Mouse (Mus musculus) hindbrain, embryonic 14.5 days (tissue): ENCODE measurements around the gene Olfr1299. TPM values are rescaled to one million over a fixed set of nuclear protein-coding genes. Genes with fewer than 3 reads are reported as not detected.

Experiments used
- ATAC-seq: fragments of 200-750 bp; cut with Nextera tagmentation; 2 replicates; pipeline ENCODE4 v1.8.0; 2017; ENCODE audit warnings: moderate number of reproducible peaks, mild to moderate bottlenecking, moderate TSS enrichment, moderate library complexity; ENCODE audit not compliant: low FRiP score
- DNase-seq: peaks from one replicate; pipeline ENCODE4 v3.0.0-alpha.2; 2015; ENCODE audit warnings: low spot score
- H3K27ac ChIP-seq: fragments of 300-500 bp; sonication (generic); 2 replicates; pipeline ENCODE4 v1.5.1; 2014; ENCODE audit warnings: mild to moderate bottlenecking, moderate library complexity
- H3K27me3 ChIP-seq: fragments of 300-500 bp; sonication (generic); 2 replicates; pipeline ENCODE4 v1.6.1; 2014; ENCODE audit warnings: mild to moderate bottlenecking, low read length, mixed read lengths; ENCODE audit not compliant: control insufficient read depth, insufficient read depth
- H3K36me3 ChIP-seq: fragments of 300-500 bp; sonication (generic); replicated peaks from 2 replicates; pipeline ENCODE4 v1.6.1; 2014; ENCODE audit not compliant: control insufficient read depth, insufficient read depth
- H3K4me1 ChIP-seq: fragments of 300-500 bp; sonication (generic); replicated peaks from 2 replicates; pipeline ENCODE4 v1.6.1; 2014; ENCODE audit warnings: antibody characterized with exemption, low read length, mixed read lengths; ENCODE audit not compliant: control insufficient read depth, insufficient read depth
- H3K4me2 ChIP-seq: fragments of 300-500 bp; sonication (generic); replicated peaks from 2 replicates; pipeline ENCODE4 v1.6.1; 2014; ENCODE audit warnings: mild to moderate bottlenecking, moderate library complexity
- H3K4me3 ChIP-seq: fragments of 300-500 bp; sonication (generic); replicated peaks from 2 replicates; pipeline ENCODE4 v1.5.1; 2014; ENCODE audit warnings: mild to moderate bottlenecking, low read length
- H3K9ac ChIP-seq: fragments of 300-500 bp; sonication (generic); 2 replicates; pipeline ENCODE4 v1.6.1; 2014
- H3K9me3 ChIP-seq: fragments of 300-500 bp; sonication (generic); 2 replicates; pipeline ENCODE4 v1.6.1; 2016; ENCODE audit warnings: low read length; ENCODE audit not compliant: control insufficient read depth
- WGBS: fragments of 180-500 bp; shearing (Covaris S2); extraction: QIAGEN DNeasy Blood & Tissue Kit; methylation state at CpG from one replicate; pipeline ENCODE4 v1.1.7; 2014; 5-methylcytosine and 5-hydroxymethylcytosine counted together
- polyA plus RNA-seq: library from polyadenylated mRNA; unstranded; fragments of >200 nt; fragmentation: Nextera tagmentation; extraction: Ambion mirVana; gene quantifications from 2 replicates; pipeline ENCODE4 v1.2.1, GENCODE M21; 2014

The Olfr1299 gene
- polyA plus RNA-seq = not detected in 2 replicates

GRCm38 (mm10) chr2:111661119-111661518, at the start of gene Olfr1299:
Olfr1299 (plus strand) TSS chr2:111661419.
- Histone ChIP-seq H3K9me3 (no peaks in the 10 kb centered on the region), H3K4me3 (no peak within 1 kb of the TSS), H3K4me1 (no peaks in the 10 kb centered on the region), H3K4me2 (no peak within 1 kb of the TSS), H3K36me3 (no peaks in the 10 kb centered on the region), H3K27me3 (no peaks in the 10 kb centered on the region), H3K9ac (no peak within 1 kb of the TSS), H3K27ac (no peak within 1 kb of the TSS)
- no peak for DNase-seq
- 75% methylated on average over 4 of the region's 4 CpGs for WGBS
- ATAC-seq = no peak

DNA sequence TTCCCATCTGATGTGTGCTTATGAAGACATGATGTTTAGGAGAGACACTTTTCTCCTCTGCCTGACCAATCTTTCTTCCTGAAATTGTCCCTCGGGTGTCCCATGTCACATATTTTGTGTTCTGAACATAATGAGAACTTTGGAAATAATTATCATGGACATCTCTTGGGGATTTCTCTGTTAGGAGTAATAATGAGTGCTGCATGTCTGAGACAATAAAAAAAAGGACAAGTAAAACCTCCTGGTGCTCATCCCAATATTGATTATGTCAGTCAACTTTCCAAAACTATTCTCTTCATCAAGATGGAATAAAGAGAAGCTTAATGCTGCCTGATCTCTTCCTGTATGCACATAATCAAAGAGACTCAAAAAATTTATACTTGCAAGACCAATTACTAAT, 34.8 kb upstream of the Olfr1299 start, which contains the start of gene Olfr1297:
Olfr1297 (minus strand) TSS at position 101 of the 400 bp plus-strand sequence.
- Histone ChIP-seq H3K27me3 (no peaks in the 10 kb centered on the region), H3K9me3 (no peaks in the 10 kb centered on the region), H3K4me3 (no peak within 1 kb of the TSS), H3K36me3 (no peaks in the 10 kb centered on the region), H3K4me1 (no peaks in the 10 kb centered on the region), H3K9ac (no peak within 1 kb of the TSS), H3K27ac (no peak within 1 kb of the TSS), H3K4me2 (no peak within 1 kb of the TSS)
- DNase-seq (no peak), ATAC-seq (no peak)
- 87% methylated on average over 1 of the region's 1 CpGs for WGBS

DNA sequence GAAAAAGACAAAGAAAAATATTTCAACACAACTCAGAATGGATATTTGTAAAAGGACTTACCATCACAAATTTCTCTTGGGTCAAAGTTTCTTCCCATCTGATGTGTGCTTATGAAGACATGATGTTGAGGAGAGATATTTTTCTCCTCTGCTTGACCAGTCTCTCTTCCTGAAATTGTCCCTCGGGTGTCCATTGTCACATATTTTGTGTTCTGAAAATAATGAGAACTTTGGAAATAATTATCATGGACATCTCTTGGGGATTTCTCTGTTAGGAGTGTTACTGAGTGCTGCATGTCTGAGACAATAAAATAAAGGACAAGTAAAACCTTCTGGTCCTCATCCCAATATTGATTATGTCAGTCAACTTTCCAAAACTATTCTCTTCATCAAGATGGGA, 12.1 kb upstream of the Olfr1299 start, which contains the start of gene Olfr1298:
Olfr1298 (minus strand) TSS at position 101 of the 400 bp plus-strand sequence.
- no peak for ATAC-seq
- Histone ChIP-seq H3K27ac (no peak within 1 kb of the TSS), H3K4me1 (no peaks in the 10 kb centered on the region), H3K36me3 (no peaks in the 10 kb centered on the region), H3K9me3 (no peaks in the 10 kb centered on the region), H3K27me3 (no peaks in the 10 kb centered on the region), H3K9ac (no peak within 1 kb of the TSS), H3K4me2 (no peak within 1 kb of the TSS), H3K4me3 (no peak within 1 kb of the TSS)
- 89% methylated on average over 1 of the region's 1 CpGs for WGBS
- DNase-seq = no peak

Other genes with a start within 250 kb of the Olfr1299 start
- gene Olfr1286, start 238.3 kb upstream of the Olfr1299 start, polyA plus RNA-seq = not detected in 2 replicates
- not detected in 2 replicates for gene Olfr1287, start 212.3 kb upstream of the Olfr1299 start, polyA plus RNA-seq
- gene Olfr1288, start 187.3 kb upstream of the Olfr1299 start, polyA plus RNA-seq = not detected in 2 replicates
- gene Olfr1289, start 180.6 kb upstream of the Olfr1299 start, polyA plus RNA-seq = not detected in 2 replicates
- gene Olfr1290, start 167.6 kb upstream of the Olfr1299 start, polyA plus RNA-seq = not detected in 2 replicates
- not detected in 2 replicates for gene Olfr1291-ps1, start 164.2 kb upstream of the Olfr1299 start, polyA plus RNA-seq
- not detected in 2 replicates for gene Olfr1293-ps, start 136.2 kb upstream of the Olfr1299 start, polyA plus RNA-seq
- gene Olfr1294, start 121.1 kb upstream of the Olfr1299 start, polyA plus RNA-seq = not detected in 2 replicates
- not detected in 2 replicates for gene Olfr1295, start 91.7 kb upstream of the Olfr1299 start, polyA plus RNA-seq
- not detected in 2 replicates for gene Olfr1297, start 34.9 kb upstream of the Olfr1299 start, polyA plus RNA-seq
- not detected in 2 replicates for gene Olfr1298, start 12.2 kb upstream of the Olfr1299 start, polyA plus RNA-seq
- not detected in 2 replicates for gene Olfr1301, start 89.6 kb downstream of the Olfr1299 start, polyA plus RNA-seq
- gene Olfr1302, start 116.0 kb downstream of the Olfr1299 start, polyA plus RNA-seq = not detected in 2 replicates
- not detected in 2 replicates for gene Olfr1303, start 158.9 kb downstream of the Olfr1299 start, polyA plus RNA-seq
- not detected in 2 replicates for gene Olfr1305, start 215.7 kb downstream of the Olfr1299 start, polyA plus RNA-seq